Mouse (Mus musculus) kidney, embryonic 16.5 days (tissue): ENCODE results near the gene Eddm3b. TPM values are rescaled to one million over a fixed set of nuclear protein-coding genes. Genes with fewer than 3 reads are reported as not detected.

Experiments used
- ATAC-seq: fragments of 200-750 bp; cut with Nextera tagmentation; 2 replicates; pipeline ENCODE4 v1.8.0; 2017; ENCODE audit warnings: moderate TSS enrichment; ENCODE audit not compliant: low FRiP score, low TSS enrichment
- H3K27ac ChIP-seq: fragments of 300-500 bp; sonication (generic); 2 replicates; pipeline ENCODE4 v1.5.1; 2014; ENCODE audit warnings: low read length
- H3K27me3 ChIP-seq: fragments of 300-500 bp; sonication (generic); 2 replicates; pipeline ENCODE4 v1.6.1; 2014; ENCODE audit warnings: low read length, control low read depth, mixed read lengths; ENCODE audit not compliant: insufficient read depth
- H3K36me3 ChIP-seq: fragments of 300-500 bp; sonication (generic); 2 replicates; pipeline ENCODE4 v1.6.1; 2014; ENCODE audit warnings: low read length, control low read depth, mixed read lengths; ENCODE audit not compliant: insufficient read depth
- H3K4me1 ChIP-seq: fragments of 300-500 bp; sonication (generic); 2 replicates; pipeline ENCODE4 v1.6.1; 2014; ENCODE audit warnings: low read length, control low read depth, mixed read lengths; ENCODE audit not compliant: insufficient read depth
- H3K4me2 ChIP-seq: fragments of 300-500 bp; sonication (generic); replicated peaks from 2 replicates; pipeline ENCODE4 v1.6.1; 2014; ENCODE audit warnings: low read depth, low read length
- H3K4me3 ChIP-seq: fragments of 300-500 bp; sonication (generic); 2 replicates; pipeline ENCODE4 v1.5.1; 2014; ENCODE audit warnings: mild to moderate bottlenecking, low read length
- H3K9ac ChIP-seq: fragments of 300-500 bp; sonication (generic); replicated peaks from 2 replicates; pipeline ENCODE4 v1.6.1; 2014; ENCODE audit warnings: low read length
- H3K9me3 ChIP-seq: fragments of 300-500 bp; sonication (generic); 2 replicates; pipeline ENCODE4 v1.6.1; 2016; ENCODE audit warnings: low read length, control low read depth
- WGBS: fragments of 180-500 bp; shearing (Covaris S2); extraction: QIAGEN DNeasy Blood & Tissue Kit; methylation state at CpG from one replicate; pipeline ENCODE4 v1.1.7; 2014; 5-methylcytosine and 5-hydroxymethylcytosine counted together
- polyA plus RNA-seq: library from polyadenylated mRNA; unstranded; fragments of >200 nt; fragmentation: Nextera tagmentation; extraction: Ambion mirVana; gene quantifications from 2 replicates; pipeline ENCODE4 v1.2.1, GENCODE M21; 2015

The Eddm3b gene
- polyA plus RNA-seq, 1 experiment from 2014 or later = 2.2 TPM

DNA sequence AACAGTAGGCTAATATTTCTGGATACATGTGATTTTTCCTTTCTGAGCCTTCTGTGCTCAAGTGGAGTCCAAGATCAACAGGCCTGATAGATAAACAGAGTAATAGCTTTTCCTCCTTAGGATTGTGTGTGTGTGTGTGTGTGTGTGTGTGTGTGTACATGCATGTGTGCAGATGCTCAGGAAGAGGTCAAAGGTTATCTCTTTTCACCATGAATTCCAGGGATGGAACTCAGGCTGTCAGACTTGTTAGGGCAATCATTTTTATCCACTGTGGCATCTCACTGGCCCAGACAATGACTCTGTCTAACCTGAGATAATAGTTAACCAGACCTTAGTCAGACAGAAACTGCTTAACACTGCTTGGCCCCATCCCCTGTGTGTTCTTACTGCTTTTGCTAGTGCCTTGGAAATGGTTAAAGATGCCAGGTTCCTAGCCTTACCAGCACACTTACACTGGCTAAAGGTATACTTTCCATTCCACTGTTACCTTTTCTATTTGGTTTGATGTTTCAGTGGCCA, 7.7 kb upstream of the Eddm3b start:
- ATAC-seq = 0 out of 2 replicates have a peak, but pooled peaks have one; percentile 31
- Histone ChIP-seq H3K4me2 (no peak overlapping the region), H3K27me3 (no peaks in the 10 kb centered on the region), H3K4me1 (no peaks in the 10 kb centered on the region), H3K4me3 (no peak overlapping the region), H3K36me3 (0 out of 2 replicates have a peak, but pooled peaks cover 7% of the 10 kb centered on the region), H3K27ac (no peak overlapping the region), H3K9ac (no peak overlapping the region), H3K9me3 (peaks cover 13% of the 10 kb centered on the region; the same call in 1 of the 2 replicates)

DNA sequence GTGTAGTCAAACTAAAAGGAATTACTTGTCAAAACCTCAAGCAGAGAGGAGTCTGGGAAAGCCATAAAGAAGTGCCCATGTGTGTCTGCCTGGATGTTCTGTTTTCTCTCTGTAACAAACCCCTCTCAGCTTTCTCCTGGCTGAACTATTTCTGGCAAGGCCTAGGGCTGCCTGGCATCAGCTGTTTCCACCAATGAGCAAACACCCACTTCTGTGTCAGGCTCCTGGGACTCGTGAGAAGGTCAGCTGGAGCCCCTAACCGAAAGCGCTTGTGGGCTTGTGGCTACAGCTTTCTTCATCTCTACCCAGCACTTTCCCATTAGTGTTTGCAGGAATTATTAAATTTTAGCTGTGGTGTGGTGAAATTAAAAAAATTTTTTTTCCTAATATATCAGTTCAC, 2.3 kb upstream of the Eddm3b start:
- Histone ChIP-seq H3K9ac (no peak overlapping the region), H3K9me3 (peaks cover 13% of the 10 kb centered on the region; the same call in 1 of the 2 replicates), H3K4me1 (peaks cover 11% of the 10 kb centered on the region; the same call in 1 of the 2 replicates), H3K27me3 (no peaks in the 10 kb centered on the region), H3K4me3 (no peak overlapping the region), H3K4me2 (no peak overlapping the region), H3K27ac (no peak overlapping the region), H3K36me3 (no peaks in the 10 kb centered on the region)
- 63% methylated on average over 3 of the region's 3 CpGs for WGBS
- ATAC-seq = no peak

DNA sequence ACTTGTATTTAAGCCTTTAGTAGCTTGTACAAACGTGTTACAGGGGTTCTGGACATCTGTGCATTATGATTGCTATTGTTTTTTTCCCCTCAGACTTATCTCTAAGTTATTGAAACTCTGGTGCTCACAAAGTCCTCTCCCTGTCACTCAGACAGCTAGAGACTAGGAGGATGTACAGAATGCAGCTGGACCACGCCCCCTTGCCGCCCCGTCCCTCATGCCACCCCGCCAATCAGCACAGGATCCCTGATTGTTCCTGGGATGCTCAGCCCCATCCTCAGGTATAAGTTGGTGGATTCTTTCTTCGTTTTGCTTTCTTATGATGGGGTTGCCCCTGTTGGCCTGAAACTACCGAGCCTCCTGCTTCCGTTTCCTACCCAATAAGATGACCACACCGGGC, 750 bp upstream of the Eddm3b start:
- Histone ChIP-seq H3K4me3 (no peak overlapping the region), H3K9me3 (peaks cover 13% of the 10 kb centered on the region; the same call in 1 of the 2 replicates), H3K27ac (peak overlapping the region; percentile 23; the same call in 1 of the 2 replicates), H3K4me2 (peak overlapping the region; percentile 23), H3K36me3 (no peaks in the 10 kb centered on the region), H3K4me1 (peaks cover 11% of the 10 kb centered on the region; the same call in 1 of the 2 replicates), H3K9ac (no peak overlapping the region), H3K27me3 (no peaks in the 10 kb centered on the region)
- WGBS = 35% methylated on average over 9 of the region's 9 CpGs
- ATAC-seq = peak; percentile 76; the same call in 1 of the 2 replicates

DNA sequence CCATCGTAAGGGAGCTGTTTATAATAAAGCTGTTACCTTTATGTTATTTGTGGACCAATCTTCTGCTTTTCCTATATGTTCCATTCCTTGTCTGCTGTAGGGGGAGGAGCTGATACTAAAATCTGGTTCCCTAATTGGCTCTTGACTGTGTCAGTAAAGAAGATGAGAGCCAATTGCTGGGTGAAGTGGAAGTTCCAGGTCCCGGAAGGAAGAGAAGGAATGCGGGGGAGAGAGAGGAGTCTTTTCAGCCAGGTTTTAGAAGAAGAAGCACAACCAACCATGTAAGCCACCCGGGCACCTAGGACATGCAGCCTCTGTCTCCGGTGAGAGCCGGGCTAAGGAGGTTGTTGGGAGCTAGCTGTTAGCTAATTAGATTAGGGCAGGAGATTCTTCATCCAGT, 11.5 kb downstream of the Eddm3b start:
- WGBS = 71% methylated on average over 6 of the region's 6 CpGs
- Histone ChIP-seq H3K9me3 (0 out of 2 replicates have a peak, but pooled peaks cover 4% of the 10 kb centered on the region), H3K4me3 (no peak overlapping the region), H3K9ac (no peak overlapping the region), H3K27me3 (no peaks in the 10 kb centered on the region), H3K4me1 (no peaks in the 10 kb centered on the region), H3K36me3 (no peaks in the 10 kb centered on the region), H3K4me2 (no peak overlapping the region), H3K27ac (no peak overlapping the region)
- no peak for ATAC-seq

DNA sequence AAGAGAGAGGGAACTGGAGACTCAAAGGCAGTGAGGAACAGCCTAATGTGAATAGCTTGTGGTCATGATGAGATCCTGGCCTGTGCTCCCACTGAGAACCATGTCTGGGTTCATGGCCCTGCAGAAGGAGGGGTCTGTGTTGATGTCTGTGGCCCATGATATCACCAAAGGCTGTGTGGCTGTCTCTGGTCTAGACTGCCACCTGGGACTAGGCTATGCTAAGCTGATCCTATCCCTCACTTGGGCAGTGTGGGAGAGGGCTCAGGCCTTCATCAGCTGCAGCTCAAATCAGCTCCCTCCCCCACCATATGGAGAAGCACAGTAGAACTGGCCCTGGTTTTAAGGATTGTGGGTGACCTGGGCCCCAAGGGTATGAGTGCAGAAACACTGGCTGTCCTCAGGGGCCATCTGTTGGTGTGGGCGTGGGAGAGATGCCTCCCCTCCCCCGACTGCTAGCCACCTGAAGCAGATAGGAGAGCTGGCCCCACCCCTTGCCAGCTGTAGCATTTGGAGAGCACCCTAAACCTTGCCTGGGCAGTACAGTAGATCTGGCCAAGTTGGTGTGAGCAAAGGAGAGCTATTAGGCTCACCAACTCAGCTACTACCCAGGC, 13.5 kb downstream of the Eddm3b start:
- H3K4me2 ChIP-seq = no peak overlapping the region
- ATAC-seq = no peak
- no peaks in the 10 kb centered on the region for H3K36me3 ChIP-seq
- H3K27me3 ChIP-seq = no peaks in the 10 kb centered on the region
- H3K4me3 ChIP-seq = no peak overlapping the region
- no peaks in the 10 kb centered on the region for H3K4me1 ChIP-seq
- 0 out of 2 replicates have a peak, but pooled peaks cover 4% of the 10 kb centered on the region for H3K9me3 ChIP-seq
- WGBS = 69% methylated on average over 2 of the region's 2 CpGs
- no peak overlapping the region for H3K9ac ChIP-seq
- no peak overlapping the region for H3K27ac ChIP-seq

DNA sequence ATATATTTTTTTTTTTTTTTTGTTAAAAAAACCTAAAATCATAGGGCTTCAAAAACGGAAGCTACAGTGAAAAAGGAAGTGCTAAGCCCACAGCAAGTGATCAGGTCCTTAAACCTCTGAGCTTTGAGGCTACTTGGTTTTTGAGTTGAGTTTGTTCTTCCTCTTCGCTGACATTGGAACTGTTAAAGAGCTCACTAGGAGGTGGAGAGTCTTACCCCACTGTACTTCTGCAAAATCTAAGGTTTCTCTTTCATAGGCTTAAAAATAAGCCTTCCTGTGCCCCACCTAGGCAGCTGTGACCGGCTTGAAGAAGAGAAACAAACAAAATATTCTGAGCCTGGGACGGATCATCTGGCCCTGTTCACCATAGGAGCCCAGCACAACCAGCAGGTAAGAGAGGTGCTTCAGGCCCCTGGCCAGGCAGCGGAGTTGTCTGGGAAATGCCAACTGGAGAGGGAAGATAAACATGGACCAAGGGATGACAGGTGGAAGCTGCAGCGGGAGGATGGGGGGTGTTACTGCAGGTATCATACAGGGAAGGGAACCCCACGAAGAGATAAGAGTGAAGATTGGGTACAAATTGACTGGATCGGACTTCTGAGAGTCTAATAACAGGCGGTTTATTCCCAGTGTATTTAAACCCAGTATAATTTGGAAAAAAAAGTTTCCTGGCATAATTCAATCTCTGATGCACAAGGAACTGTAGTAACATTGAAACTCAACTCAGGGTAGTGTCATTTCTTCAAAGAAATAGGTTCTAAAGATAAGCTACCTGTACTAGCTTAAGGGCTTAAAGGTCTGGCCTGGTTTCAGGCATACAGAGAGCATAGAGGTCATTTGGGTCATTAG, 14.8 kb downstream of the Eddm3b start:
- no peak for ATAC-seq
- H3K36me3 ChIP-seq = no peaks in the 10 kb centered on the region
- no peak overlapping the region for H3K9ac ChIP-seq
- WGBS = 82% methylated on average over 9 of the region's 9 CpGs
- 0 out of 2 replicates have a peak, but pooled peaks cover 4% of the 10 kb centered on the region for H3K9me3 ChIP-seq
- no peak overlapping the region for H3K4me3 ChIP-seq
- no peaks in the 10 kb centered on the region for H3K4me1 ChIP-seq
- no peaks in the 10 kb centered on the region for H3K27me3 ChIP-seq
- H3K27ac ChIP-seq = no peak overlapping the region
- H3K4me2 ChIP-seq = no peak overlapping the region

DNA sequence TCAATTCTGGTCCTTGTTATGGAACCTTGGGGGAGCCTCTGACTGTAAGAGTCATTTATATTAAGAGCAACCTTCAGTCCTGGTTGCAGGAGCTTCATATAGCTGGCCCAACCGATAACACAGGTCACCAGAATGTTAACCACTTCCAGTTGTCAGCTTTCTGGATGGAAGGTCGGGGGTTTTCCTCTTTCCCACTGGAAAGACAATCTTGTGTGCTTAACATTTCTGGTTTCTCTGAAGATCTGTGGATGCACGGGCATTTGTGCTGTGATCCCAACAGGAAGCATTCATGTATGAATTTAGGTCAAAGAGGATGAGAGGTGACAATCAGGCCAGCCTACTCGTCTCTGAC, 15.4 kb downstream of the Eddm3b start:
- Histone ChIP-seq H3K9me3 (0 out of 2 replicates have a peak, but pooled peaks cover 4% of the 10 kb centered on the region), H3K4me3 (no peak overlapping the region), H3K36me3 (no peaks in the 10 kb centered on the region), H3K4me1 (no peaks in the 10 kb centered on the region), H3K4me2 (no peak overlapping the region), H3K27ac (no peak overlapping the region), H3K9ac (no peak overlapping the region), H3K27me3 (no peaks in the 10 kb centered on the region)
- ATAC-seq = no peak
- WGBS = 68% methylated on average over 4 of the region's 4 CpGs

DNA sequence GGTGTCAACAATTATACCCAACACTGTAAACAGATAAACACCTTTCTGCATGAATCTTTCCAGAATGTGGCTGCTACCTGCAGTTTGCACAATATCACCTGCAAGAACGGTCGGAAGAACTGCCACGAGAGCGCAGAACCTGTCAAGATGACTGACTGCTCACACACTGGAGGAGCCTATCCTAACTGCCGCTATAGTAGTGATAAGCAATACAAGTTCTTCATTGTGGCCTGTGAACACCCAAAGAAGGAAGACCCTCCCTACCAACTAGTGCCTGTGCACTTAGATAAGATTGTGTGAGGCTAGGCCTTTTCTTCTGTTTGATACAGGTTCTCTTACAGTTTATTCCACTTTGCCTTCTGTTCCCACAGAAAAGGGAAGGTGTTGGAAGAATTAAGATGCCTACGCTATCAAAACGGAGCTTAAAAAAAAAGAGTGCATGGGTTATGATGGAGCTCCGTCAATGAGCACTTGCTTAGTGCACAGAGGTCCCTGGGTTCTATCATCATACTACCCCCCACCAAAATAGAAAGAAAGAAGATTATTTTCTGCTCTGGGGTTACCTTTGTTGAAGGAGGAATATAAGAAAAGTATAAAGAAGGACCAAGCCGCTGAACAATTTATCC, 16.2 kb downstream of the Eddm3b start:
- Histone ChIP-seq H3K4me2 (no peak overlapping the region), H3K4me1 (no peaks in the 10 kb centered on the region), H3K9me3 (0 out of 2 replicates have a peak, but pooled peaks cover 4% of the 10 kb centered on the region), H3K36me3 (no peaks in the 10 kb centered on the region), H3K9ac (no peak overlapping the region), H3K27ac (no peak overlapping the region), H3K27me3 (no peaks in the 10 kb centered on the region), H3K4me3 (no peak overlapping the region)
- ATAC-seq = no peak
- WGBS = 85% methylated on average over 9 of the region's 9 CpGs

DNA sequence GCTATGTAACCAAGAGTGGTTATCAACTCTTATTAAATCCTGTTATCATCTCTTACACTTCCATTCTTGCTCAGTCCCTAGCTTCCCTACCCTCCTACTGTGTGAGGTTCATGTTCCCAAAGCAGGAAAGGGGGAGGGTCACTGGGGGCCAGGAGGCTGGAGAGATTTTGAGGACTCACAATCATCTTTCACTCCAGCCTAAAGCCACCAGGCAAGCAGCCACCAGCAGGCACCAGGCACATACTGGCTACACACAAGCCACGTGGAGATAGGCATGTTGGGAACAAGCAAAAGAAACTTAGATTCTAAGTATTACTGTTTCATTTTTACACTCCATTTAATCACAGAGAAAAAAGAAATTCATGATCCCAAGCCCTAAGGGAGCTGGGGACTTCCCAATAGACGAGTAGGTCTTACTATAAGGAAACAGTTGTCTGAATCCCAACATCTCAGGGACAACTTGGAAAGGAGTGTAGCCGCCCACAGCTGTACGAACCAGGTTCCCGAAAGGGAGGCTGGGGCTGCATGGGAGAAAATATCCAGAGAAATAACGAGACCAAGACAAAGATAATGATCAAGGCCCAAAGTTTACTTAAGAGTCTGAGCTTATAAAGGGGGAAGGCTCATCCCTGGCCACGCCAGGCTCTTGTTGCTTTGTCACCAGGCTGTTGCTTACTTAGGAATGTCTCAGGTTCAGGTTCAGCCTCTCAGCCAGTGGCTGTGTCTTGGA, 17.0 kb downstream of the Eddm3b start:
- no peak overlapping the region for H3K4me3 ChIP-seq
- no peak overlapping the region for H3K9ac ChIP-seq
- no peak overlapping the region for H3K27ac ChIP-seq
- H3K27me3 ChIP-seq = no peaks in the 10 kb centered on the region
- no peak overlapping the region for H3K4me2 ChIP-seq
- H3K4me1 ChIP-seq = no peaks in the 10 kb centered on the region
- ATAC-seq = no peak
- no peaks in the 10 kb centered on the region for H3K9me3 ChIP-seq
- H3K36me3 ChIP-seq = no peaks in the 10 kb centered on the region
- WGBS = 72% methylated on average over 7 of the region's 7 CpGs
